Mouse (Mus musculus): ENCODE data around the gene Olfr813. TPM values are rescaled to one million over a fixed set of nuclear protein-coding genes. Genes with fewer than 3 reads are reported as not detected.
"Not testable (repeated sequence)": the region's sequence is repeated elsewhere in the genome, so short reads cannot be mapped to it uniquely, and the experiment has no call there.

Gene Olfr813
- not detected in 2 replicates for polyA plus RNA-seq (2015; fragmentation: Nextera tagmentation; extraction: Ambion mirVana)

DNA sequence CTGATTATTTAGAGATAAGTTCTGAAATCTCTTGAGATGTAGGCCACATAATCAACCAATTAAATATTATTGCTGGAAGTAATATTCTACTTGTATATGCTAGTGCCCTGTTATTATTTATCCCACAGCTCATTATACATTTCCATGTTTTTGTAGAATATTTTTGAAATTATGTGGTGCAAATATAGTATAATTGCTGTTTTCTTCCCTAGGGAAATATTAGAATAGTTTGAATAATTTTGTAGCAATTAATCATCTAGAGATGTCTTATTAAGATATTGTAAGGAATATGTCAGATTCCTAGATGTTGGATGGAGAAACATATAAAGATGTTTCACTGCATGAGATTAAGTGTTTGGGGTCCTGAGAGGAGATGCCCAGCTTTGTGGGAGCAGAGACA lies at the start of gene Olfr813:
TSS of gene Olfr813 (plus strand) at position 301 of the 400 bp plus-strand sequence.
- H3K27ac ChIP-seq (ENCODE audit: low read depth, low read length), result no peak within 1 kb of the TSS

DNA sequence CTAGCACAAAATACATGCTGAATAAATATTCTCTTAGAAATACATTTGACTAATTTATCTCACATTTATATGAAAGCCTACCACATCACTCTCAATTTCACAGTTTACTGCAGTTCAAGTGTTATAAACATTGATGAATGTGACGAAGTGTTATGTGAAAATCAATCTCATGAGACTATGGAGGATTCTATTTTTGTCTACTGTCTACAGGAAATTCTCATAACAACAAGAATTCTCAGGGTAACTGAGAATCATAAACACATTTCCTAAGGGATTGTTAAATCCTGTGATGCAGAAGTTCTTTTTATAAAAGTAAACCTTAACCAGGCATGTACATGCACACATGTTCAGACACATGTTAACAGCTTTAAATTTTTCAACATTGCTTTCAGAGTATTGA lies 9.2 kb upstream of the Olfr813 start, which contains the start of gene Olfr812:
TSS of gene Olfr812 (minus strand) at position 101 of the 400 bp plus-strand sequence.
- Histone ChIP-seq H3K4me2 (replicated peaks; ENCODE audit: low read depth) (no peak within 1 kb of the TSS), H3K27me3 (replicated peaks; ENCODE audit: control insufficient read depth, insufficient read depth, low read length) (no peaks in the 10 kb centered on the region), H3K27ac (ENCODE audit: low read depth, low read length) (no peak within 1 kb of the TSS), H3K4me3 (ENCODE audit: low read depth, low read length) (no peak within 1 kb of the TSS), H3K36me3 (ENCODE audit: control insufficient read depth, insufficient read depth) (no peaks in the 10 kb centered on the region), H3K4me1 (replicated peaks; ENCODE audit: control insufficient read depth, insufficient read depth, low read length) (no peaks in the 10 kb centered on the region), H3K9ac (ENCODE audit: low read depth, low read length) (no peak within 1 kb of the TSS), H3K9me3 (ENCODE audit: control insufficient read depth) (no peaks in the 10 kb centered on the region)
- 58% methylated on average over 1 of the region's 1 CpGs for WGBS
- ATAC-seq, result no peak
- no peak for TF ChIP-seq CTCF (IDR thresholded peaks at IDR 0.05; ENCODE audit: low read depth)

More for the DNA sequence above, at the start of gene Olfr813:
- no peak for TF ChIP-seq CTCF (IDR thresholded peaks at IDR 0.05; ENCODE audit: low read depth)
- no peak for ATAC-seq
- H3K9ac ChIP-seq (ENCODE audit: low read depth, low read length), result no peak within 1 kb of the TSS
- no peak within 1 kb of the TSS for H3K4me3 ChIP-seq (ENCODE audit: low read depth, low read length)
- H3K27me3 ChIP-seq (replicated peaks; ENCODE audit: control insufficient read depth, insufficient read depth, low read length), result no peaks in the 10 kb centered on the region
- H3K9me3 ChIP-seq (ENCODE audit: control insufficient read depth), result no peaks in the 10 kb centered on the region
- H3K4me1 ChIP-seq (replicated peaks; ENCODE audit: control insufficient read depth, insufficient read depth, low read length), result no peaks in the 10 kb centered on the region
- no peaks in the 10 kb centered on the region for H3K36me3 ChIP-seq (ENCODE audit: control insufficient read depth, insufficient read depth)
- H3K4me2 ChIP-seq (replicated peaks; ENCODE audit: low read depth), result no peak within 1 kb of the TSS

- no peak for TF ChIP-seq CTCF (IDR thresholded peaks at IDR 0.05; ENCODE audit: low read depth)
- ATAC-seq, result no peak
- H3K9ac ChIP-seq (ENCODE audit: low read depth, low read length), result no peak overlapping the region
- H3K27ac ChIP-seq (ENCODE audit: low read depth, low read length), result no peak overlapping the region
- H3K9me3 ChIP-seq (ENCODE audit: control insufficient read depth), result no peaks in the 10 kb centered on the region
- no peak overlapping the region for H3K4me2 ChIP-seq (replicated peaks; ENCODE audit: low read depth)
- no peaks in the 10 kb centered on the region for H3K36me3 ChIP-seq (ENCODE audit: control insufficient read depth, insufficient read depth)
- no peaks in the 10 kb centered on the region for H3K4me1 ChIP-seq (replicated peaks; ENCODE audit: control insufficient read depth, insufficient read depth, low read length)
- WGBS, result 71% methylated on average over 1 of the region's 1 CpGs
- H3K27me3 ChIP-seq (replicated peaks; ENCODE audit: control insufficient read depth, insufficient read depth, low read length), result no peaks in the 10 kb centered on the region
- no peak overlapping the region for H3K4me3 ChIP-seq (ENCODE audit: low read depth, low read length)
Measured at GRCm38 (mm10) chr10:129847343-129847742, 7.8 kb upstream of the Olfr813 start.

GRCm38 (mm10) chr10:129879751-129880150 lies 24.6 kb downstream of the Olfr813 start, which contains the start of gene Olfr814:
Olfr814 (minus strand) TSS chr10:129879851.
- H3K4me2 ChIP-seq (replicated peaks; ENCODE audit: low read depth); H3K27me3 ChIP-seq (replicated peaks; ENCODE audit: control insufficient read depth, insufficient read depth, low read length); H3K27ac ChIP-seq (ENCODE audit: low read depth, low read length); ATAC-seq; H3K36me3 ChIP-seq (ENCODE audit: control insufficient read depth, insufficient read depth); H3K9me3 ChIP-seq (ENCODE audit: control insufficient read depth); H3K4me3 ChIP-seq (ENCODE audit: low read depth, low read length); H3K4me1 ChIP-seq (replicated peaks; ENCODE audit: control insufficient read depth, insufficient read depth, low read length); H3K9ac ChIP-seq (ENCODE audit: low read depth, low read length): not testable (repeated sequence)
- WGBS, result no CpG with 5 or more reads among the region's 1 CpGs

DNA sequence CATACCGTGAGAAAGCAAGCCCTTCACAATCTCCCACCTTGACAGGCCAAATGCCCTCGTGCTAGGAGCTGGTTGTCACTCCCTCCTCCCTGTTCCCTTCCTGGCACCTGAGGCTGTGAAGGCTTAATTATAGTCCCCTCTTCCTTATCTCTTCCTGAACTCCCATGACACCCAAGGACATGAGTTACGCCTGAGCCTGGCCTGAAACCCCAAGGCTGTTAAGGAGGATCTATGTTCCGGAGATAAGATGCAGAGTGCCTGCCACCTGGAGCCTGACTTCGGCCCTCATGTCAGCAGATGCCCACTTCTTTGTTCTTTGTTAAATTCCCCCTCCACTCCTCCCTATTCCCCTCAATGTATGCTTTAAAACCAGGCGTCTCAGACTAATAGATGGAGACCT lies 30.3 kb downstream of the Olfr813 start:
- not testable (repeated sequence) for H3K4me3 ChIP-seq (ENCODE audit: low read depth, low read length); H3K27ac ChIP-seq (ENCODE audit: low read depth, low read length); ATAC-seq; H3K4me1 ChIP-seq (replicated peaks; ENCODE audit: control insufficient read depth, insufficient read depth, low read length); H3K4me2 ChIP-seq (replicated peaks; ENCODE audit: low read depth); H3K9ac ChIP-seq (ENCODE audit: low read depth, low read length); H3K36me3 ChIP-seq (ENCODE audit: control insufficient read depth, insufficient read depth); H3K9me3 ChIP-seq (ENCODE audit: control insufficient read depth); H3K27me3 ChIP-seq (replicated peaks; ENCODE audit: control insufficient read depth, insufficient read depth, low read length)
- 67% methylated on average over 6 of the region's 6 CpGs for WGBS

DNA sequence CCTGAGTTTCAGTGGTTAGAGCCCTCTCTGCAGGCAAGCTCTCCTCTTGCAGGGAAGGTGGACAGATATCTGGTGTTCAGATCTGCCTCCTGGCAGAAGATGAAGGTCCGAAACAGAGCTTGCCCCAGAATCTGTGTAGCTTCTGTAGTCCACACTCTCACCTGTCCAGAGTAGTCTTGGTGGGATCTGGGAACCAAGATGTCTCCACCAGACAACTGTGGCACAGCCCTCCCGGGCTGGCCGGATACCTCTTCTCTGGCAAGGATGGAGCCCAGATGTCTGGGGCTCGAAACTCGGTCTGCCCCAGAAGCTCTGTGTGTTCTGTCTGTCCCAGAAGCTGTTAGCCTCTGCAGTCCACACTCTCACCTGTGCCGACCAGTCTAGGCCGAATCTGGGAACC lies 30.8 kb downstream of the Olfr813 start:
- H3K36me3 ChIP-seq (ENCODE audit: control insufficient read depth, insufficient read depth), result no peaks in the 10 kb centered on the region
- no peaks in the 10 kb centered on the region for H3K9me3 ChIP-seq (ENCODE audit: control insufficient read depth)
- no peaks in the 10 kb centered on the region for H3K4me1 ChIP-seq (replicated peaks; ENCODE audit: control insufficient read depth, insufficient read depth, low read length)
- H3K27me3 ChIP-seq (replicated peaks; ENCODE audit: control insufficient read depth, insufficient read depth, low read length), result no peaks in the 10 kb centered on the region
- WGBS, result 95% methylated on average over 7 of the region's 7 CpGs
- H3K27ac ChIP-seq (ENCODE audit: low read depth, low read length), result no peak overlapping the region
- no peak for TF ChIP-seq CTCF (IDR thresholded peaks at IDR 0.05; ENCODE audit: low read depth)
- no peak overlapping the region for H3K4me2 ChIP-seq (replicated peaks; ENCODE audit: low read depth)
- no peak for ATAC-seq
- no peak overlapping the region for H3K4me3 ChIP-seq (ENCODE audit: low read depth, low read length)
- no peak overlapping the region for H3K9ac ChIP-seq (ENCODE audit: low read depth, low read length)

GRCm38 (mm10) chr10:129905767-129906166 lies 50.6 kb downstream of the Olfr813 start, which contains the start of gene Olfr815:
Olfr815 (minus strand) TSS chr10:129905867.
- not testable (repeated sequence) for H3K9ac ChIP-seq (ENCODE audit: low read depth, low read length); H3K9me3 ChIP-seq (ENCODE audit: control insufficient read depth); H3K4me2 ChIP-seq (replicated peaks; ENCODE audit: low read depth); H3K4me1 ChIP-seq (replicated peaks; ENCODE audit: control insufficient read depth, insufficient read depth, low read length); H3K27me3 ChIP-seq (replicated peaks; ENCODE audit: control insufficient read depth, insufficient read depth, low read length); H3K36me3 ChIP-seq (ENCODE audit: control insufficient read depth, insufficient read depth); H3K4me3 ChIP-seq (ENCODE audit: low read depth, low read length); ATAC-seq; H3K27ac ChIP-seq (ENCODE audit: low read depth, low read length)
- WGBS, result no CpG with 5 or more reads among the region's 1 CpGs

Other genes starting within 250 kb of the Olfr813 start
- not detected in 2 replicates for gene Olfr796, start 242.8 kb upstream of the Olfr813 start, polyA plus RNA-seq (2015; fragmentation: Nextera tagmentation; extraction: Ambion mirVana)
- not detected in 2 replicates for gene Olfr798, start 227.4 kb upstream of the Olfr813 start, polyA plus RNA-seq (2015; fragmentation: Nextera tagmentation; extraction: Ambion mirVana)
- not detected in 2 replicates for gene Olfr799, start 217.9 kb upstream of the Olfr813 start, polyA plus RNA-seq (2015; fragmentation: Nextera tagmentation; extraction: Ambion mirVana)
- not detected in 2 replicates for gene Olfr800, start 197.7 kb upstream of the Olfr813 start, polyA plus RNA-seq (2015; fragmentation: Nextera tagmentation; extraction: Ambion mirVana)
- gene Olfr801, start 181.5 kb upstream of the Olfr813 start, polyA plus RNA-seq (2015; fragmentation: Nextera tagmentation; extraction: Ambion mirVana), result not detected in 2 replicates
- gene Olfr802, start 167.2 kb upstream of the Olfr813 start, polyA plus RNA-seq (2015; fragmentation: Nextera tagmentation; extraction: Ambion mirVana), result not detected in 2 replicates
- gene Olfr803, start 161.1 kb upstream of the Olfr813 start, polyA plus RNA-seq (2015; fragmentation: Nextera tagmentation; extraction: Ambion mirVana), result not detected in 2 replicates
- not detected in 2 replicates for gene Olfr804, start 152.2 kb upstream of the Olfr813 start, polyA plus RNA-seq (2015; fragmentation: Nextera tagmentation; extraction: Ambion mirVana)
- gene Olfr805, start 126.0 kb upstream of the Olfr813 start, polyA plus RNA-seq (2015; fragmentation: Nextera tagmentation; extraction: Ambion mirVana), result not detected in 2 replicates
- not detected in 2 replicates for gene Olfr806, start 113.4 kb upstream of the Olfr813 start, polyA plus RNA-seq (2015; fragmentation: Nextera tagmentation; extraction: Ambion mirVana)
- gene Olfr807, start 97.6 kb upstream of the Olfr813 start, polyA plus RNA-seq (2015; fragmentation: Nextera tagmentation; extraction: Ambion mirVana), result not detected in 2 replicates
- not detected in 2 replicates for gene Olfr808, start 89.9 kb upstream of the Olfr813 start, polyA plus RNA-seq (2015; fragmentation: Nextera tagmentation; extraction: Ambion mirVana)
- not detected in 2 replicates for gene Olfr809, start 80.7 kb upstream of the Olfr813 start, polyA plus RNA-seq (2015; fragmentation: Nextera tagmentation; extraction: Ambion mirVana)
- not detected in 2 replicates for gene Olfr810, start 60.5 kb upstream of the Olfr813 start, polyA plus RNA-seq (2015; fragmentation: Nextera tagmentation; extraction: Ambion mirVana)
- not detected in 2 replicates for gene Olfr811, start 51.0 kb upstream of the Olfr813 start, polyA plus RNA-seq (2015; fragmentation: Nextera tagmentation; extraction: Ambion mirVana)
- gene Olfr812, start 9.3 kb upstream of the Olfr813 start, polyA plus RNA-seq (2015; fragmentation: Nextera tagmentation; extraction: Ambion mirVana), result not detected in 2 replicates
- gene Olfr814, start 24.5 kb downstream of the Olfr813 start, polyA plus RNA-seq (2015; fragmentation: Nextera tagmentation; extraction: Ambion mirVana), result not detected in 2 replicates
- gene Olfr815, start 50.5 kb downstream of the Olfr813 start, polyA plus RNA-seq (2015; fragmentation: Nextera tagmentation; extraction: Ambion mirVana), result not detected in 2 replicates
- gene Olfr816, start 60.2 kb downstream of the Olfr813 start, polyA plus RNA-seq (2015; fragmentation: Nextera tagmentation; extraction: Ambion mirVana), result not detected in 2 replicates
- gene Olfr818, start 93.7 kb downstream of the Olfr813 start, polyA plus RNA-seq (2015; fragmentation: Nextera tagmentation; extraction: Ambion mirVana), result not detected in 2 replicates
- gene Olfr819, start 111.9 kb downstream of the Olfr813 start, polyA plus RNA-seq (2015; fragmentation: Nextera tagmentation; extraction: Ambion mirVana), result not detected in 2 replicates
- gene Olfr247, start 120.8 kb downstream of the Olfr813 start, polyA plus RNA-seq (2015; fragmentation: Nextera tagmentation; extraction: Ambion mirVana), result not detected in 2 replicates
- gene Gm10310, start 129.7 kb downstream of the Olfr813 start, polyA plus RNA-seq (2015; fragmentation: Nextera tagmentation; extraction: Ambion mirVana), result not detected in 2 replicates
- gene Olfr820, start 157.3 kb downstream of the Olfr813 start, polyA plus RNA-seq (2015; fragmentation: Nextera tagmentation; extraction: Ambion mirVana), result not detected in 2 replicates
- gene Olfr821, start 175.0 kb downstream of the Olfr813 start, polyA plus RNA-seq (2015; fragmentation: Nextera tagmentation; extraction: Ambion mirVana), result not detected in 2 replicates
- gene Olfr822, start 215.8 kb downstream of the Olfr813 start, polyA plus RNA-seq (2015; fragmentation: Nextera tagmentation; extraction: Ambion mirVana), result not detected in 2 replicates

Data from intestine, postnatal 0 days (tissue).